Mouse (Mus musculus): ENCODE data around the gene Nek2.

Nek2 gene

DNA sequence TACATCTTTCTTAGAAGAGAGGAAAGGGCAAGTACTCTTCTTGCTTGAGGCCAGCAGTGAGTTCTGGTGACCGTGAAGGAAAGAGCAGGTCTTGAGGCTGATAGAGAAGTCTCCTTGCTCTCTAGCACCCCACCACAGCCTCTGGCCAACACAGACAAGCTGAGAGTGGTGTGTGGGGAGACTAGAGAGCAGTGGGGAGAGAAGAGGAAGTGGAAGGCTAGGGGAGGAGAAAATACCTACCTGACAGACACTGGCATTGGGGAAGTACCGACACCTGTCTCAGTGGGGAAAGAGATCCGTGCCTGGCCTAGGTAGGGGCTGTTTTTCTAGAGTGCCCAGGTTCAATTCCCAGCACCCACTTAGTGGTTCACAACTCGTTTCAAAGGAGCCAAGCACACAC lies 7.0 kb upstream of the Nek2 start:
- ATAC-seq (ENCODE audit: low TSS enrichment): no peak

DNA sequence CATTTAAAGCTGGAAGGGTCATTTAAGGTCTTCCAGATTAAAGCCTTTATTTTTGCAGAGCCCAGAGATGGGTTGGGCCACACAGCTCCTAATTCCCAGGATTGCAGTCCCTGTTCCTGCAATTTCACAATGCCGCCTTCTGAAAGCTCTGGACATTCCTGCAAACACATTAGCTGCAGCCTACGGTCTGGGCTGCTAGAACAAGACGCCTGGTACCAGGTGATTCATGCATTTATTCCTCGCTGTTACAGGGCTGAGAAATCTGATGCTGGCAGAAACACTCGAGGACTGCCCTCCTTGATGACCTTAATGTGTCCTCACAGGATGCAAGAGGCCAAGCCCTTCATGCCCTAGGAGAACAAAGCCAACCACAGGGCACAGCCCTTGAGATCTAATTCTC lies 6.3 kb upstream of the Nek2 start:
- no peak for ATAC-seq (ENCODE audit: low TSS enrichment)

DNA sequence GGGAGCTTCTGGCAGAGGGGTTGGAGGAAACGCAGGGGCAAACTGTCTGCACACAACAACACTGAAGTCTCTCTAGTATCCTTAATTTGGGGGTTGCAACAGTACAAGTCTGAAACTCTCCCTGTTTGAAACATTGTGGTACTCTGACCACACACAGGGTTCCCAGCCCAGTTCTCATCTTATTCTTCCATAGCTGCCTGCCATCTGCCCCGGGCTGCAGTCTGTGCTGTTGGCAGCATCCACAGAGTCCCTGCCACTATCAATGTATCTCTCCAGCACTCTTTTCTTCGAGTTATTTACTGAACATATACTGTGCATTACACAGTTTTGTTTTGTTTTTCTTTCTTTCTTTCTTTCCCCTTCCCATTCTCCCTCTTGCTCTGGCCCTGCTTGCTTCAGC lies 4.6 kb upstream of the Nek2 start:
- no peak for ATAC-seq (ENCODE audit: low TSS enrichment)

DNA sequence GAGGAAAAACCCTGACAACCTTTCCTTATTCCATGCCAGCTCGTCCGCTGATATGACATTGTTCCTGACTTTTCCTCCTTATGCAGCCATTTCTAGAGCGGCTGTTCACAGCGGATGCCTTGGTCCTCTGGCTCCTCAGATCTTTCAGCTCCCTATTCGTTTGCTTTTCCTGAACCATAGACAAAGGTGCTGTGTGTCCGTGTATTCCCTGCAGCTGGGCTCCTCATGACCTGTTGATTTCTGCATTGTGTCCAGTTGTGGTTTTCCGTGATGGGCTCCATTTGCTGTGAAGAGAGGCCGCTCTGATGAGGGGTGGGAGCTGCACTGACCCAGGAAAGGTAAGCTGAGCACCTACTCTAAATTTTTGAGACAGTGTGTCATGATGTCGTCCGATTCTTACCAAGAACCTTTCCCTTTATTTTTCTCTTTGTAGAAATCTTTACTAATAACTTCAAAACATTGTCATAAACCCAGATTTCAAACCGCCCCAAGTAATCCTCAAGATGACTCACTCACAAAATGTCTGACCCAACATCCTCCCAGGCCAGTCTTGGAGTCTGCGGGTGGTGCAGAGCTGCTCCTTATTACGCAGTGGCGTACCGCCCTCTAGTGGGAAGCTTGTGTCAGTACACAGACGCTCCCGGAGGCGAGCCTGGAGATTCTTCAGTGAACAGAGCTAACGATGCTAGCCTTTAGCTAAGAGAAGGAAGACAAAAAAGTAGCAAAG lies 3.7 kb upstream of the Nek2 start:
- peak; percentile 73 for ATAC-seq (ENCODE audit: low TSS enrichment)

DNA sequence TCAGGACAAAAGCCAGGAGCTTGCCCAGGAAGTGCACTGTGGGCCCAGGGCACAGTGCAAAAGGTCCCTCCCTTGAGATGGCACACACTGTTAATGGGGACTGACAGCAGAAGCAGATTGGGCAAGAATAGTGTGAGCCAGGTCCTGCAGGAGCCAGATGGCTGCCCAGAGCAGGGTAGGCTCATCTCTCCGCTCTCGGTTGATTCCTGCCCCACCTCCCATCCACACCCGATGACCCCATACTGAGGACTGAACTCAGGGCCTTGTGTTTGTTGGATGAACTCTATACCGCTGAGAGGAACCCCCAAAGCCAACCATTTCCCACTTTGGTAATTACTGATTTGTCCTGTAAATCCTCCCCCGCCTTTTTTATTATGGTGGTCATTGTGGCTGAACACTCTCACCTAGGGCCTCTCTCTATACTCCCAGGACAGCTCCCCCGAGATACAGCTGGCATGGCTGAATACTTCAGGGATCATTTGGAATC lies 3.1 kb upstream of the Nek2 start:
- ATAC-seq (ENCODE audit: low TSS enrichment): no peak

DNA sequence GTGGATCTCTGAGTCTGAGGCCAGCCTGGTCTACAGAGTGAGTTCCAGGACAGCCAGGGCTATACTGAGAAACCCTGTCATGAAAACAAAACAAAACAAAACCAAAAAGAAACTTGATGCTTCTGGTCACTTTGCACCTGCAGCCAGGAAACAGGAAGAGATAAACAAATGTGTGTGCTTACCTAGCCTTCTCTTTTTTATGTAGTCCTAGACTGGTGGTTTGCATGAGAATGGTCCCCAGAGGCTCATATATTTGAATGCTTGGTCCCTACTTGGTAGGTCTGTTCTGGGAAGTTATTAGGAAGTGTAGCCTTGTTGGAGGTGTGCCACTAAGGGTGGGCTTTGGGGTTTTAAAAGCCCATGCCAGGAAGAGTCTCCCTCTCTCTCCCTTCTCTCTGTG lies 2.2 kb upstream of the Nek2 start:
- ATAC-seq (ENCODE audit: low TSS enrichment): no peak

DNA sequence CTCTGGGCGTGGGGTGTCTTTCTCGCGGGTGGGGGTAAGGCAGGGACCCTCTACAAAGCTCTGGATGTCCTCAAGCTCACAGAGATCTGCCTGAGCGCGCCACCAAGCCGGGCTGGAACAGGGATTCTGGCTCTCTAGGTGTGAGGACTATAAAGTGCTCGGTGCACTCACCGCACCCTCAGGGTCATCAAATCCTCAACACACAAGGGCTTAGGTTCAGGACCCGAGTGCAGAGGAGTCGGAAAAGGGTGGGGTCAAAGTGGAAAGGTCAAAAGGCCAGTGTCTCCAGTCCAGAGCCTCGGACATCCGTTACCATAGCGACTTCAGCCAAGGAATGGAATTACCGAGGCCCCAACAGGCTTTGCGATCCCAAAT lies 306 bp upstream of the Nek2 start:
- 0 out of 2 replicates have a peak, but pooled peaks have one; percentile 6 for ATAC-seq (ENCODE audit: low TSS enrichment)

DNA sequence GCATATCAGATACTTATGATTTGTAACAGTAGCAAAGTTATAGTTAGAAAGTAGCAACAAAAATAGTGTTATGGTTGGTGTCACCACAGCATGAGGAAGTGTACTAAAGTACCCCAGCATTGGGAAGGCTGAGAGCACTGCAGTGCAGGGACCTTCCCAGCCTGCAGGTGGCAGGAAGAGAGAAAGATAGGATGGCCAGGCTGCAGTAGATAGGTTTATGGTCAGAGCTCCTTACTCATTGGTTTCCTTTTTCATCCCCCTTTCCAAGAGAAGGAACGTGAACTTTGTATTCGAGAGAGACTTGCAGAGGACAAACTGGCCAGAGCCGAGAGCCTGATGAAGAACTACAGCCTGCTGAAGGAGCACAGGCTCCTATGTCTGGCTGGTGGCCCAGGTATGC lies 7.9 kb downstream of the Nek2 start:
- ATAC-seq (ENCODE audit: low TSS enrichment): peak; percentile 81; the same call in 1 of the 2 replicates

DNA sequence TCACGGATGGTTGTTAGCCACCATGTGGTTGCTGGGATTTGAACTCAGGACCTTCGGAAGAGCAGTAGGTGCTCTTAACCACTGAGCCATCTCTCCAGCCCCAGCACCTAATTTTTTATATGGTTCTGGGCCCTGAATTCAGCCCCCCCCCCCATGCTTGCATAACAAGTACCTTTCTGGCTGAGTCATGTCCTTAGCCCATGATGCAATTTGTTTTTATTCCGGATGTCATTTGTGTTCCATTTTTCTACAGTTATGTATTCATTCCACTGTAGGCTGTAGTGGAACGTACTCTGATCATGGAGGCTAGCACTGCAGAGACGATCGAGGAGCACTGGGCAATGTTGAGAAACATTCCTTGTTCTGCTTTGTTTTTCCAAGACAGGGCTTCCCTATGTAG lies 12.2 kb downstream of the Nek2 start:
- ATAC-seq (ENCODE audit: low TSS enrichment): no peak

DNA sequence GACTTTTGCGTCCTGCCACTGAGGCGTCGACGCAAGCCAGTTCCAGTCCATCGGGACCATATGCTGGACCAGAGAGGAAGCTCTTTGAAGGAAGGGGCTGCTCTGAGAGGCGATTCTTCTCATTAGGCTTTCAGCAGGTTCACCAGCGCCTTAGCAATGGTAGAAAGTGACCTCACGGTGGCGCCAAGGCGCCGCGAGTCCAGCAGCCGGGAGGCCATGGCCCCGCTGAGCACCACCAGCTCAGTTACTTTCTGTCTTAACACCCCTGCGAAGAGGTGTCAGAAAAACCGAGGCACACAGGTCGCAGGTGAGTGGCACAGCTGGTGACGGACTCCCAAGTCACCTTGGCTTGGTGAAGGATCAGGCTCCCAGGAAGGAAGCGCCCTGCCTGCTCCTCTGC lies 13.6 kb downstream of the Nek2 start:
- ATAC-seq (ENCODE audit: low TSS enrichment): peak; percentile 75

DNA sequence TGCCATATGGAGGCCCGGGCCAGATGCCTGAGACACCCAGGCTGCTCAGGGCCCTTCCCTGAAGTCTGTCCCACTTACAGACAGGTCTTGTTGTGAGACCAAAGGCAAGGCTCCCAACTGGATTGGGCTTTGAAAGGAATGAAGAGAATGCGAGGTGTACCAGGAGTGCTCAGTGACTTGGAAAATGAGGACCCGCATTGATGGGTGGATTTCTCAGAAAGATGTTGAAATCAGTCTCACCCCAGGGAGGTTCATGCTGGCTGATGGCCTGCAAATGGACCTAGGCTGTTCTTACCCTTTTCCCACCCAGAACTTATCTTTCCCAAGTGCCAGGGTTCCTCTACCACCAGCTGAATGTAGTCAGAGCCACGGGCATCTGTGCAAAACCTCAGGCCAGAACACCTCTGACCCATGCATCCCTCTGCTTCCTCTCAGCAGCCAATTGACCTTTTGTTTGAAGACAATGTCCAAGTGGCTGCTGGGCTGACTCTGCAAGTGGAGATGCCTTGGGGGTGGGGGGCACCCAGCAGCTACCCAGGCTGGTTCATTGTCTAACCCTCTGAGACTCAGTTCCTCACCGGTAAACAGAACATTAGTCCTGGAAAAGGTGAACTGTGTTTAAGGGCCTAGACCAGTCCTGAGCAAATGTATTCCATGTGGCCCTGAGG lies 15.2 kb downstream of the Nek2 start:
- no peak for ATAC-seq (ENCODE audit: low TSS enrichment)

DNA sequence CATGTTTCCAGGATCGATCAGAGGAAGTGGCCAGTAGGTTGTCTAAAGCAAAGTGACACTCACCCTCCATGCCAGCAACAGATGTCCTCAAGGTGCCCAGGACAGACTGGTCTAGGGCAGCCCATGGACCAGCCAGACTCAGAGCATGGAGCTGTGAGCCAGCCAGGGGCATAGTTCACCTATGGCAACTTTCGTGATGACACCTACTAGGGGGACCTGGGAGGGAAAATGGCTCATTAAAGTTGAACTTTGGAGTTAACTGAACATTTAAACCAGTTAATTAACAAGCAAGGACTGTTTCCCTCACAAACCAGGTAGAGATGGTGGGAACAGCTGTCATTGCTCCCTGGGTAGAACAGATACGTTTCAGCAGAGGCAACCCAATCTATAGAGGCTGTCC lies 16.4 kb downstream of the Nek2 start:
- no peak for ATAC-seq (ENCODE audit: low TSS enrichment)

DNA sequence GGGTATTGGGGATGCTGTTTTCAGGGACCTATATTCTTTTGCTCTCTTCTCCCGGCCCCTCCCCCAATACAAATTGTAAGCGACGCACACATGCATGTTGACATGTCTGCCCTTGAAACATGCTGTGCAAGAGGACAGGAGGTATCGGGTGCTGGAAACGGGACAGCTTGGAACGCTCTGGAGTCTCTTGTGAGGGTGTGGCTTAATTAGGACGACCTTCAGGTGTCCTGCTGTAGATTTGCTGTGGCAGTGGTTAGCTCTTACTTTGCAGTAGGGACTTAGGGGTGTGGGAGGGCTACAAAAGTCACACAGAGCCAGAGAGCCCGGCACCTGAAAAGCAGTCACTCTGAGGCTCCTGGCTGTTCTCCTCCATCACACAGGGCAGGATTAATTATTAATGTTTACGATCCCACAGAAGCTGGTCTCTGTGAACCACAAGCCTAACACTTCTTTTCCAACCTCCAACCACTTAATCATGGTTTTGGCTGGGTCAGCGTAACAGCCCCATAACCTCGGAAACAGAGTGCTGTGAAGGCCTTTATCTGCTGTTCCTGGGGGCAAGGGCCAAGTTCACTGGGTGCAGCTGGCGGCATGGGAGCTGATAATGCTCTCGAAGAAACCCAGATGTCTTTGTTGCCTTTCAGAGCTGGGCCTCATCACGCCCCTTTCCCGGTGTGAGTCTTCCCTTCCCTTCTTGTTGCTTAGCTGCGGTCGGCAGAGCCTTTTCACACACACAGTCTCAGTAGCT lies 17.9 kb downstream of the Nek2 start:
- no peak for ATAC-seq (ENCODE audit: low TSS enrichment)

DNA sequence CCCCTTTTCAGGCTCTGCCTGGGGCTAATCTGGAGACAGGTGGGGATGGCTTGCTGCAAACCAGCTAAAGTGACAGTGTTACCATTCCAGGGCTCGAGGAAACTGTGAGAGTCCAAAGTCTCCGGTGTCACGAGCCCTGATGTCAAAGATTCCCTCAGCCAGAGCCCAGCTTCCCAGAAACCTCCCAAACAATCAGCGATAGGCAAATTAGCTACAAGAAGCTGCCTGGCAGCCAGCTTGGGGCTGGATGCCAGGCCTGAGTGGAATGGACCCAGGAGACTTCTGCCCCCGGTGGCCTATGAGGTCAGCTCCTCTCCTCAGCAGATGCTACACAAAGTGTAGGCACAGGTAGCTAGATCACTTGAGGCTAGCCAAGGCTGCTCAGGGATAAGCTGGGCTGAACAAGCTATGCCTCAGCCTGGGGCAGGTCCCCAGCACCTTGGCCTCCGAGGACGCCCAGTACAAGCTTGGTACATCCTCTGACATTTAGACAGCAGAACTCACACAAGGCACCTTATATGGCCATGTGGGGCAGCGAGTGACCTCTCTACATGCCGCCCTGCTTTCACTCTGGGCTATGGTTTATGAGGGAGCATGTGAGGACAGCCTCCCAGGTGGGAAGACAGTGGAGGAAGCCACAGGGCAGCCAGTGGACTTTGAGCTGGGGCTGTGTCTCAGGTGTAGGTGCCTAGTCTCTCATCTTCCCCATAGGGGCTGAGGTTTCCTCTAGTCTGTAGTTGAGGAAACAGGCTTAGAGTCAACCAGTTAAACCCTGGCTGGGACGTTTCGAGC lies 19.7 kb downstream of the Nek2 start:
- ATAC-seq (ENCODE audit: low TSS enrichment): no peak

DNA sequence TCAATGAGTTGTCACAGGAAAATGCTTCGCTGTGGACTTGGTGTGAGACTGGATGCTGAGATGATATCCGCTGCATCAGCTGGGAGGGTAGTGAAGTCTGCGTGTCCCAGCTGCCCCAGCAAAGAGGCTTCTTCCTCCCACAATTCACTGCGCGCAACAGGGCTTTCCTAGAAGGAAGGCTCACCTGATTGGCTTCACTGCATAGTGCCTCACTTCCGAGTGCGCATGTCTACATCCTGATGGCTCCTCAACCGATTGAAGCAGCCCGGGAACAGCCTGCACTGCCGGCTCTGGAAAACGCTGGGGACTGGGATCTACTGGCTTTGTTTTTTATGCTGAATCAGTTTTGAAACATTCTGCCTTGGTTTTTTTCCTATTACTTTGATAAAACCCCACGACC lies 21.0 kb downstream of the Nek2 start:
- ATAC-seq (ENCODE audit: low TSS enrichment): no peak

DNA sequence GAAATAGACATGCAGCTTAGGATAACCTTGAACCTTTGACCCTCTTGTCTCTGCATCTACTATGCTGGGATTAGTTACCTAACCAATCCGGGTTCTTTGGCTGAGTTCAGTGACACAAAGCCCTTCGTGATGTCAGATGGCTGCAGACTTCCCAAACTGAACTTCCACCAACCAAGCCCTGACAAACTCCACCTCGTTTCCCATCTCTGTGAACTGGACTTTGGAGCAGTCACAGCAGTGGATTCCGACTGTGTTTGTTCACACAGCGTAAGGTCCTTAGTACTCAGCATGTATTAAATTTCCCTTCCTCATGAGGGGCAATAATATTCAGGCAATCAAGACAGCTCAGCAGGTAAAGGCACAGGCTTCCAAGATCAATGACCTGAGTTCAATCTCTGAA lies 25.4 kb downstream of the Nek2 start:
- no peak for ATAC-seq (ENCODE audit: low TSS enrichment)

DNA sequence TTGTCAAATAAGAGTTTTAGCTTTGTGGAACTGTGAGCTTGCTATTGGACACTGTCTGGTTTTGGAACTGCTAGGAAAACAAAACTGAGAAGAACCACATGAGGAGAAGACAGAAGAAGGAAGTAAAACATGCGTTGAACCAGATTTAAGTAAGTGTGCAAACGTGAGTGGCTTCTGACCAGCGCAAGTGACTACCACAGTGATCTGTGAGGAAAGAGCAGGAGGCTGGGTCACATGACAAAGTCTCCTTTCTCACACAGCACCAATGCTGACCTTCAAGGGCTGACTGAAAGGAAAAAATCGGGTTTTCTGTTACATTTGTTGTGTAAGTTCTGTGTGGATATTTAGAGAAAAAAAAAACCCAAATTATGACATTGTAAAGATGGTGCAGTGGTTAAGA lies 28.3 kb downstream of the Nek2 start:
- ATAC-seq (ENCODE audit: low TSS enrichment): no peak

DNA sequence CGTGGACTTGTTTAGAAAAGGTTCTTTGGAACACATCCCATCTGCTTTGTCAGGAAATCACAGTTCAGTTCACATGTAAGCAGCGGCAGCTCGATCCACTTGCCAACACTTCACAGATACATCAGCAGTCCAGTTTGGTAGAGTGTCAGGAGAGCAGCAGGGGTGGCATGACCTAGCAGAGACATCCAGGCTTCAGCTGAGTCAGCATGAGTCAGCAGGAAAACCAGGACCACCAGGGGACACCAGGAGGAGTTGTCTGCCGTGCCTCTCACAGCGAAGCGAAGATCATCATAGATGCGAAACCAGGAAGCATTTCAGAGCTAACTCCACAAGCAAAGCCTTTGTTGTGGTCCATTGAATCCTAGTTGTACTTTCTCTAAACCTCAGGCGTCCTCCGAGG lies 32.2 kb downstream of the Nek2 start:
- no peak for ATAC-seq (ENCODE audit: low TSS enrichment)

DNA sequence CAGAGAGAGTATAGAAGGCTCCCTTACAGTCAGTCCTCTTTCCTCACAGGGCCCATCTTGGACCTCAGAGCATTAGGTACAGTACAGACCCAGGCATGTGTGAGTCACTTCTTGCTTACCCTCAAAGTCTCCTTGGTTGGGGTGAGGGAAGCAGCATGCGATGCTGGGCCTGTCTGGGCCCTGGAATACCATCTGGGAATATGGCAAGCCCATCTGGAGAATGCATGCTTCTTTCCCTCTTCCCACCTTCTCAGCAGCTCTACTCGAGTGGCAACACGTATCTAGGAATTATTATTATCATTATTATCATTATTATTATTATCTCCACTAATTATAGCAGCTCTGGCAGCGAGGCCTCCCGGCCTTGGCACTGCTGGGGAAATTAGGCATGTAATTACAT lies 33.5 kb downstream of the Nek2 start:
- ATAC-seq (ENCODE audit: low TSS enrichment): no peak

DNA sequence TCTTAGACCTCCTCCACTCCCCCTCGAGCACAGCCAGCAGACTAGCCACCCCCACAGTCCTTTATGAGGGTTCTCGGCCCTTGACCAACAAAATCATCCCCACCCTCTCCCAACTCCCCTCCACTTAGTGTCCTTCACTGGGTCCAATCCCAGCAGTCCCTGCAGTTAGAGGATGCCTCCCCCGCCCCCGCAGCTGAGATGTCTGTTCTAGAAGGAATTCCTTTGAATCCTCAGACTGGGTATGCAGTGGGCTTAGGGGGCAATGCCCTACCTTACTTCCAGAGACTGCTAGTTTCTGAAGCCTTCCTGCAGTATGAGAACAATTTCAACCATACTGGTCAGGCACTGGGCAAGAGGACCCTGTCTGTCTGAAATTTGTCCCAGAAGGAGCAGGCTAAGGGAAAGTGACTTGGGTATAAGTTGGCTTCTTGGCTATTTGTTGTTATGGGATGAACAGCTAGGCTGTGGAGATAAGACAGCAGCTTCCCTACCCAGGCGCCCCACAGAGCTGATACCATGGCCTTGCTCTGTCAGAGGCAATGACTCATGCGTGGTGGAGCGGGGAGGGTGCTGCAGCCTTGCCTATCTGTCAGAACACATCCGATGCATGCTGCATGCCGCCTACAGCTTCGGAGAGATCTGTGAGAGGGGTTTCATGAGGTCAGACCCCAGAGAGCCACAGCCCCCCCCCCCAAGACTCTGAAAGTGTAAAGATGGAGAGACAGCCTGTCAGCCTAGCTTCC lies 34.1 kb downstream of the Nek2 start:
- ATAC-seq (ENCODE audit: low TSS enrichment): peak; percentile 87

DNA sequence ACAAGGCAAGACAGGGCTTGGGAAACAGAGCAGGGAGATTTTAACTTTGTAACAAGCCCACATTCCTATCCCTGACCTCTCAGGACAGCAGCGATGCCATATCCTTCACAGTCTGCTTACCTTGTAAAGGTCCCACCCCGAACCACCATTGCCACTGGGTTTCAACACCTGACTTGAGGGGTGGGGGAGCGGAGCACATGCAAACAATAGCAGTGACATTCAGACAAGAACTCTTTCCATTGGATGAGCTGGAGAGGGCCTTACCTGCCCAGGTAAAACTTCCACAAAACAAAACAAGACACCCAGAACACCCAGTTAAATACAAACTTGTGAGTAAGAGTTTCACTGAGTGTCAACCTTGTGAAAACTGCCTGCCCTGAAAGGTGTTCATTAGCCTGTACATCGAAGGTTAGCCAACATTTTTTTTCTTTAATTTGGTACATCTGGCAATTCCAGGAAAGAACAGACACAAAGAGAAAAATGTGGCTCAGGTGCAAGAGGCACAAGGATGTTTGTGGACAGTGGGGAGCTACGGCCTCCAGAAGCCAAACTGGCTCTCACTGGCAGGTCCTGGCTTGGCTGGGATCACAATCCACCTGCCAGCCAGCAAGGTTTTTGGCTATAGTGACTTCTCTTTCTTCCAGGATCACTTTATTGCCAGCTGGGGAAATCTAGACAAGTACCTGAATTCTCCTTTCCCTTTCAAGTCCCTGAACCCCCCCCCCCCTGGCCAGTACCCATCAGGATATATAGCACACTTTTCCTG lies 35.8 kb downstream of the Nek2 start:
- no peak for ATAC-seq (ENCODE audit: low TSS enrichment)

Data from frontal cortex, adult (tissue).